Mouse (Mus musculus): ENCODE results near the gene Rab3ip. TPM values are rescaled to one million over a fixed set of nuclear protein-coding genes. Genes with fewer than 3 reads are reported as not detected.

Gene Rab3ip
- polyA plus RNA-seq, 1 experiment: 225 TPM

GRCm38 (mm10) chr10:116930936-116931335 lies 19.6 kb downstream of the Rab3ip start:
- H3K4me3 ChIP-seq (ENCODE audit: control insufficient read depth, low read depth, low read length): no peak overlapping the region
- TF ChIP-seq POLR2A (IDR thresholded peaks at IDR 0.05; ENCODE audit: control insufficient read depth, low read depth, low read length) (no peak), CTCF (IDR thresholded peaks at IDR 0.05; ENCODE audit: control insufficient read depth, insufficient read depth, insufficient replicate concordance, low read depth, low read length) (no peak)
- H3K4me1 ChIP-seq (ENCODE audit: control insufficient read depth, insufficient read depth, low read length): no peaks in the 10 kb centered on the region
- no peak overlapping the region for H3K27ac ChIP-seq (ENCODE audit: control insufficient read depth, insufficient read depth, low read depth, low read length)
- no peaks in the 10 kb centered on the region; the same call in 1 of the 2 replicates for H3K36me3 ChIP-seq (ENCODE audit: control insufficient read depth, insufficient read depth, low read length)
- no peaks in the 10 kb centered on the region for H3K27me3 ChIP-seq (ENCODE audit: control insufficient read depth, insufficient read depth, low read length)

GRCm38 (mm10) chr10:116930506-116930905 lies 20.1 kb downstream of the Rab3ip start:
- no peak for TF ChIP-seq POLR2A (IDR thresholded peaks at IDR 0.05; ENCODE audit: control insufficient read depth, low read depth, low read length)
- Histone ChIP-seq H3K36me3 (ENCODE audit: control insufficient read depth, insufficient read depth, low read length) (no peaks in the 10 kb centered on the region; the same call in 1 of the 2 replicates), H3K27ac (ENCODE audit: control insufficient read depth, insufficient read depth, low read depth, low read length) (no peak overlapping the region), H3K4me3 (ENCODE audit: control insufficient read depth, low read depth, low read length) (no peak overlapping the region), H3K4me1 (ENCODE audit: control insufficient read depth, insufficient read depth, low read length) (no peaks in the 10 kb centered on the region), H3K27me3 (ENCODE audit: control insufficient read depth, insufficient read depth, low read length) (no peaks in the 10 kb centered on the region)

GRCm38 (mm10) chr10:116928826-116929225 lies 21.7 kb downstream of the Rab3ip start:
- no peaks in the 10 kb centered on the region for H3K4me1 ChIP-seq (ENCODE audit: control insufficient read depth, insufficient read depth, low read length)
- H3K36me3 ChIP-seq (ENCODE audit: control insufficient read depth, insufficient read depth, low read length): no peaks in the 10 kb centered on the region; the same call in none of the 2 replicates
- no peak overlapping the region for H3K4me3 ChIP-seq (ENCODE audit: control insufficient read depth, low read depth, low read length)
- H3K27me3 ChIP-seq (ENCODE audit: control insufficient read depth, insufficient read depth, low read length): no peaks in the 10 kb centered on the region
- TF ChIP-seq CTCF (IDR thresholded peaks at IDR 0.05; ENCODE audit: control insufficient read depth, insufficient read depth, insufficient replicate concordance, low read depth, low read length): no peak
- TF ChIP-seq POLR2A (IDR thresholded peaks at IDR 0.05; ENCODE audit: control insufficient read depth, low read depth, low read length): no peak
- H3K27ac ChIP-seq (ENCODE audit: control insufficient read depth, insufficient read depth, low read depth, low read length): no peak overlapping the region

- Histone ChIP-seq H3K27ac (ENCODE audit: control insufficient read depth, insufficient read depth, low read depth, low read length) (no peak overlapping the region), H3K4me3 (ENCODE audit: control insufficient read depth, low read depth, low read length) (no peak overlapping the region), H3K36me3 (ENCODE audit: control insufficient read depth, insufficient read depth, low read length) (no peaks in the 10 kb centered on the region; the same call in none of the 2 replicates), H3K4me1 (ENCODE audit: control insufficient read depth, insufficient read depth, low read length) (no peaks in the 10 kb centered on the region), H3K27me3 (ENCODE audit: control insufficient read depth, insufficient read depth, low read length) (no peaks in the 10 kb centered on the region)
- TF ChIP-seq CTCF (IDR thresholded peaks at IDR 0.05; ENCODE audit: control insufficient read depth, insufficient read depth, insufficient replicate concordance, low read depth, low read length): no peak
- TF ChIP-seq POLR2A (IDR thresholded peaks at IDR 0.05; ENCODE audit: control insufficient read depth, low read depth, low read length): no peak
These were observed 24.0 kb downstream of the Rab3ip start for GRCm38 (mm10) chr10:116926428-116927113.

GRCm38 (mm10) chr10:116923651-116924495 lies 26.7 kb downstream of the Rab3ip start:
- H3K4me3 ChIP-seq (ENCODE audit: control insufficient read depth, low read depth, low read length): no peak overlapping the region
- H3K27me3 ChIP-seq (ENCODE audit: control insufficient read depth, insufficient read depth, low read length): no peaks in the 10 kb centered on the region
- no peak for TF ChIP-seq POLR2A (IDR thresholded peaks at IDR 0.05; ENCODE audit: control insufficient read depth, low read depth, low read length)
- H3K36me3 ChIP-seq (ENCODE audit: control insufficient read depth, insufficient read depth, low read length): no peaks in the 10 kb centered on the region; the same call in none of the 2 replicates
- no peaks in the 10 kb centered on the region for H3K4me1 ChIP-seq (ENCODE audit: control insufficient read depth, insufficient read depth, low read length)
- no peak overlapping the region for H3K27ac ChIP-seq (ENCODE audit: control insufficient read depth, insufficient read depth, low read depth, low read length)

GRCm38 (mm10) chr10:116922161-116922560 lies 28.4 kb downstream of the Rab3ip start:
- no peak overlapping the region for H3K4me3 ChIP-seq (ENCODE audit: control insufficient read depth, low read depth, low read length)
- no peaks in the 10 kb centered on the region; the same call in 1 of the 2 replicates for H3K36me3 ChIP-seq (ENCODE audit: control insufficient read depth, insufficient read depth, low read length)

GRCm38 (mm10) chr10:116921416-116921815 lies 29.2 kb downstream of the Rab3ip start:
- H3K36me3 ChIP-seq (ENCODE audit: control insufficient read depth, insufficient read depth, low read length): no peaks in the 10 kb centered on the region; the same call in 1 of the 2 replicates
- no peak for TF ChIP-seq POLR2A (IDR thresholded peaks at IDR 0.05; ENCODE audit: control insufficient read depth, low read depth, low read length)
- no peak for TF ChIP-seq CTCF (IDR thresholded peaks at IDR 0.05; ENCODE audit: control insufficient read depth, insufficient read depth, insufficient replicate concordance, low read depth, low read length)

More at GRCm38 (mm10) chr10:116922161-116922560, 28.4 kb downstream of the Rab3ip start:
- H3K27ac ChIP-seq (ENCODE audit: control insufficient read depth, insufficient read depth, low read depth, low read length): no peak overlapping the region
- H3K27me3 ChIP-seq (ENCODE audit: control insufficient read depth, insufficient read depth, low read length): no peaks in the 10 kb centered on the region
- H3K4me1 ChIP-seq (ENCODE audit: control insufficient read depth, insufficient read depth, low read length): no peaks in the 10 kb centered on the region
- TF ChIP-seq CTCF (IDR thresholded peaks at IDR 0.05; ENCODE audit: control insufficient read depth, insufficient read depth, insufficient replicate concordance, low read depth, low read length): no peak
- no peak for TF ChIP-seq POLR2A (IDR thresholded peaks at IDR 0.05; ENCODE audit: control insufficient read depth, low read depth, low read length)

More at GRCm38 (mm10) chr10:116921416-116921815, 29.2 kb downstream of the Rab3ip start:
- Histone ChIP-seq H3K4me3 (ENCODE audit: control insufficient read depth, low read depth, low read length) (no peak overlapping the region), H3K27me3 (ENCODE audit: control insufficient read depth, insufficient read depth, low read length) (no peaks in the 10 kb centered on the region), H3K27ac (ENCODE audit: control insufficient read depth, insufficient read depth, low read depth, low read length) (no peak overlapping the region), H3K4me1 (ENCODE audit: control insufficient read depth, insufficient read depth, low read length) (no peaks in the 10 kb centered on the region)

Data from testis, adult 2 months (tissue).